Mouse (Mus musculus) hindbrain, postnatal 0 days (tissue): ENCODE results near the gene Fbl. TPM values are rescaled to one million over a fixed set of nuclear protein-coding genes. Genes with fewer than 3 reads are reported as not detected.

Experiments
- polyA plus RNA-seq: library from polyadenylated mRNA; unstranded; fragments of >200 nt; fragmentation: Nextera tagmentation; extraction: Ambion mirVana; gene quantifications from 2 replicates; pipeline ENCODE4 v1.2.1, GENCODE M21; 2015
- total RNA-seq: library from RNA; depleted of rRNA; stranded (reverse); fragments of >200 nt; gene quantifications from 2 replicates; pipeline ENCODE4 v1.2.3, GENCODE M21; 2014; rRNA removed

The Fbl gene
- total and polyA plus RNA-seq, 2 experiments from 2014 or later = 23.5 to 70.7 TPM

Other genes with a start within 250 kb of the Fbl start
- gene Zfp974, start 240.2 kb upstream of the Fbl start, total RNA-seq = 9.0 and 13.2 TPM in 2 replicates
- 6.3 and 7.2 TPM in 2 replicates for gene Zfp974, start 240.2 kb upstream of the Fbl start, polyA plus RNA-seq
- gene Zfp780b, start 190.5 kb upstream of the Fbl start, total RNA-seq = 16.6 and 18.0 TPM in 2 replicates
- gene Zfp780b, start 190.5 kb upstream of the Fbl start, polyA plus RNA-seq = 18.4 and 18.9 TPM in 2 replicates
- gene Zfp850, start 155.6 kb upstream of the Fbl start, total RNA-seq = 4.4 and 5.1 TPM in 2 replicates
- 3.2 and 3.4 TPM in 2 replicates for gene Zfp850, start 155.6 kb upstream of the Fbl start, polyA plus RNA-seq
- gene Psmc4, start 119.6 kb upstream of the Fbl start, total RNA-seq = 162 and 169 TPM in 2 replicates
- 256 and 261 TPM in 2 replicates for gene Psmc4, start 119.6 kb upstream of the Fbl start, polyA plus RNA-seq
- gene Fcgbp, start 98.5 kb upstream of the Fbl start, total RNA-seq = 0.97 and 1.7 TPM in 2 replicates
- gene Fcgbp, start 98.5 kb upstream of the Fbl start, polyA plus RNA-seq = 0.82 and 0.91 TPM in 2 replicates
- 0.05 TPM in 1 of 2 replicates, not detected in the other for gene 9530053A07Rik, start 40.2 kb upstream of the Fbl start, total RNA-seq
- gene 9530053A07Rik, start 40.2 kb upstream of the Fbl start, polyA plus RNA-seq = 0.16 and 0.19 TPM in 2 replicates
- gene Dyrk1b, start 9.8 kb downstream of the Fbl start, total RNA-seq = 36.7 and 43.6 TPM in 2 replicates
- gene Dyrk1b, start 9.8 kb downstream of the Fbl start, polyA plus RNA-seq = 7.8 and 8.4 TPM in 2 replicates
- gene Eid2, start 98.2 kb downstream of the Fbl start, total RNA-seq = 48.4 and 70.7 TPM in 2 replicates
- 21.0 and 22.3 TPM in 2 replicates for gene Eid2, start 98.2 kb downstream of the Fbl start, polyA plus RNA-seq
- gene Eid2b, start 108.0 kb downstream of the Fbl start, total RNA-seq = 34.6 and 38.2 TPM in 2 replicates
- 42.3 and 45.1 TPM in 2 replicates for gene Eid2b, start 108.0 kb downstream of the Fbl start, polyA plus RNA-seq
- gene Selenov, start 121.5 kb downstream of the Fbl start, total RNA-seq = 2.1 and 3.6 TPM in 2 replicates
- gene Selenov, start 121.5 kb downstream of the Fbl start, polyA plus RNA-seq = 5.1 and 7.1 TPM in 2 replicates
- gene Dll3, start 132.5 kb downstream of the Fbl start, total RNA-seq = 20.1 and 24.8 TPM in 2 replicates
- 17.0 and 20.2 TPM in 2 replicates for gene Dll3, start 132.5 kb downstream of the Fbl start, polyA plus RNA-seq
- gene Timm50, start 142.4 kb downstream of the Fbl start, total RNA-seq = 71.6 and 82.9 TPM in 2 replicates
- 125 and 131 TPM in 2 replicates for gene Timm50, start 142.4 kb downstream of the Fbl start, polyA plus RNA-seq
- gene Supt5, start 169.0 kb downstream of the Fbl start, total RNA-seq = 98.7 and 104 TPM in 2 replicates
- 71.8 and 76.5 TPM in 2 replicates for gene Supt5, start 169.0 kb downstream of the Fbl start, polyA plus RNA-seq
- gene Rps16, start 180.9 kb downstream of the Fbl start, total RNA-seq = 97.7 and 154 TPM in 2 replicates
- gene Rps16, start 180.9 kb downstream of the Fbl start, polyA plus RNA-seq = 539 and 575 TPM in 2 replicates
- gene Plekhg2, start 202.9 kb downstream of the Fbl start, total RNA-seq = 18.6 and 20.6 TPM in 2 replicates
- gene Plekhg2, start 202.9 kb downstream of the Fbl start, polyA plus RNA-seq = 9.1 and 10.0 TPM in 2 replicates
- 2.1 and 3.9 TPM in 2 replicates for gene Zfp36, start 210.5 kb downstream of the Fbl start, total RNA-seq
- 3.0 and 3.4 TPM in 2 replicates for gene Zfp36, start 210.5 kb downstream of the Fbl start, polyA plus RNA-seq
- gene Med29, start 223.0 kb downstream of the Fbl start, total RNA-seq = 33.6 and 39.5 TPM in 2 replicates
- 42.1 and 42.9 TPM in 2 replicates for gene Med29, start 223.0 kb downstream of the Fbl start, polyA plus RNA-seq
- 56.7 and 67.6 TPM in 2 replicates for gene Paf1, start 223.2 kb downstream of the Fbl start, total RNA-seq
- gene Paf1, start 223.2 kb downstream of the Fbl start, polyA plus RNA-seq = 83.0 and 84.1 TPM in 2 replicates